Mouse (Mus musculus) layer of hippocampus, adult 9-11 months (tissue): ENCODE data around the gene Cadm1.

ENCODE experiments used
- DNase-seq: peaks from one replicate; pipeline ENCODE4 v3.0.0; 2022

Gene Cadm1

GRCm38 (mm10) chr9:47882372-47882771, 352.4 kb downstream of the Cadm1 start:
- no peak for DNase-seq

GRCm38 (mm10) chr9:47891721-47892120, 361.7 kb downstream of the Cadm1 start:
- no peak for DNase-seq

- no peak for DNase-seq
Measured at GRCm38 (mm10) chr9:47892995-47893394, 363.0 kb downstream of the Cadm1 start.

- DNase-seq = no peak
Measured at GRCm38 (mm10) chr9:47894096-47894495, 364.1 kb downstream of the Cadm1 start.

GRCm38 (mm10) chr9:47894661-47895060, 364.7 kb downstream of the Cadm1 start:
- no peak for DNase-seq

- DNase-seq = no peak
Measured at GRCm38 (mm10) chr9:47895121-47895520, 365.1 kb downstream of the Cadm1 start.

GRCm38 (mm10) chr9:47900734-47901133, 370.8 kb downstream of the Cadm1 start:
- DNase-seq = no peak

GRCm38 (mm10) chr9:47903661-47904060, 373.7 kb downstream of the Cadm1 start:
- no peak for DNase-seq

- DNase-seq = no peak
Measured at GRCm38 (mm10) chr9:47904339-47904922, 374.5 kb downstream of the Cadm1 start.

GRCm38 (mm10) chr9:47906521-47906920, 376.5 kb downstream of the Cadm1 start:
- DNase-seq = no peak
